Mouse (Mus musculus) hematopoietic stem cell, adult 5-6 weeks (primary cell): ENCODE results near the gene Gm11444. TPM values are rescaled to one million over a fixed set of nuclear protein-coding genes. Genes with fewer than 3 reads are reported as not detected.

Source experiments
- ATAC-seq, 2 experiments: fragments of 125-278 bp in 1 of 2; replicated peaks in 1 of 2; 2 replicates each; pipeline ENCODE4 v1.8.0; 2016 to 2017; ENCODE audit warnings: inconsistent platforms in 2 of 2, mild to moderate bottlenecking in 2 of 2, moderate number of reproducible peaks in 2 of 2, low read depth in 1 of 2, moderate TSS enrichment in 1 of 2; ENCODE audit not compliant: low FRiP score in 2 of 2, poor library complexity in 2 of 2, severe bottlenecking in 2 of 2, insufficient read depth in 1 of 2, low TSS enrichment in 1 of 2
- total RNA-seq: library from RNA; stranded (forward); fragments of 172-1452, 232-1000 nt; gene quantifications from 2 replicates; pipeline ENCODE4 v1.2.3, GENCODE M21; 2017

Gm11444 gene
- total RNA-seq, 1 experiment from 2014 or later = not detected

DNA sequence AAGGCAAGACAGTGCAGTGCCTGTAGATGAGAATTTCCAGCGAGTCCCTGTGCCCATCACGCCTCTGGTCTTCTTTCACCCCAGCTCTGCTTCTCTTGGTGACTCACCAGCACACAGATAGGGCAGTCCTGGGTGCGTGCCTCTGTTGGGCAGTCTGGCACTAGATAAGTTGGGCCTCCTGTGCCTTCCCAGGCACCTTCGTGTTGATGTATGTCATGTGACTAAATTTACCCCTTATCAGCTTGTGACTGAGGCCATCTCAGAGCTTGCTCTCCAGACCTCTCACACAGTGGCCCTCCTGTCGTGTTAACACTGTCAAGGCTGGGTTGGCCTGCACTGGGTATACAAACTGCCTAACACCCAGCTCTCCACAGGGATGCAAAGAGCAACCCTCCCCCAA lies 46.1 kb downstream of the Gm11444 start:
- peak in 1 of 2 experiments; percentile 42; a peak in 1 of 4 replicates for ATAC-seq

DNA sequence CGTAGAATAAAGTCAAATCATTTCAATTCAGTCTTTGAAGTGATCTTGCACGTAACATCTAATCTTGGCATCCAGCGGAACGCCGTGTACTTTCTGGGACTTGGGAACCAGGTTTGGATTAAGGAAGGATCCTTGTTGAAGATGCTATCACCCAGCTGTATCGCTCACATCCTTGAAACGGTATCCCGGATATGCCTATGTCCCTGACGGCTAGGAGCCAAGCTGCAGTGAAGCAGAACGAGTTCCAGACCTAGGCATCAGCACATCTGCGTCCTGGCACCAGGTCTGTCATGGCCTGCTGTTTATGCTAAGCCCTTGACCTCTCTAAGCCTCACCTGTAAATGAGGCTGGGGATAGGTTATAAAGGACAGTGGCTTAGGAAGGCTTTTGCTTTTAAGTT lies 49.8 kb downstream of the Gm11444 start:
- ATAC-seq = no peak

DNA sequence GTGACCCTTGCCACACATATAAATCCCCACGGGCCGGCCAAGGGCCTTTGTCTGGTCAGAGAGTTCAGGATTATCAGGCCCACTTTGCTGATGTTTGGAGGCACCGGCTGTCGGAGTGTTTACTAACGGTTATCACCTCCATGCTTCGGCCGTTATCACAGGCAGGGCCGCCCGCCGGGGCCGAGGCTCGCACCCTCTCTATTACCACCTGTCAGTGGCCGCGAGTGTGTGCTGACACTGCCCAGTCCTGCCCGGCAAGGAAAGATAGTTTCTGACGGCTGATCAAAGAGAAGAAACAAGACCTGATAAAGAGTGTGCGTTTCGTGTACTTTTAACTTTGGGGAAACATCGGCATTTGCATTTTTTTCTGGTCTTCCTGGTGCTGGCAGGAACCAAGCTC lies 50.3 kb downstream of the Gm11444 start:
- ATAC-seq = no peak

DNA sequence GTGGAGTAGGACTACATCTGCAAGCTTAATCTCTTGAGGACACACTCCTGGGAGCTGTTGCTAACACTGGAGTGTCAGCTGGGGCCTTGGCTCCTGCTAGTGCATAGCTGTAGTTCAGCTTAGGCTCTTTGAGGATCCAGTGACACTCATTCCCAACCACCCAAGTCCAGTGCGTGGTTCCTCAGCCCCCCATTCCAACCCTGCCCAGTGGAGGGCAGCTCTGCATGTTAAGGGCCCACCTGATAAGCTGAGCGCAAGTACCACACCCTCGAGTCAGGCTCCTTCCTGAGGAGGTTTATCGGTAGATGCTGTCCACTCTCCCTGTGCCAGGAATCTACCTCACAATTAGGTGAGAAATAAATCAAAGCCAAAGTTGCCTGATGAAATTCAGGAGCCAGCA lies 50.7 kb downstream of the Gm11444 start:
- ATAC-seq = no peak

Other genes with a start within 250 kb of the Gm11444 start
- 0.15 TPM in 1 of 2 replicates, not detected in the other for gene Tbx2, start 17.8 kb downstream of the Gm11444 start, total RNA-seq
- gene Tbx4, start 36.1 kb upstream of the Gm11444 start, total RNA-seq = 0.10 and 0.13 TPM in 2 replicates